Mouse (Mus musculus) heart, adult 2 months (tissue): Measurements from ENCODE around the gene Gm21663.
"Not testable (repeated sequence)": the region's sequence is repeated elsewhere in the genome, so short reads cannot be mapped to it uniquely, and the experiment has no call there.

Experiments
- CTCF ChIP-seq: fragments of 200-600 bp; IDR thresholded peaks from 2 replicates; pipeline ENCODE4 v1.8.1; 2022; ENCODE audit warnings: antibody characterized with exemption, mild to moderate bottlenecking, moderate library complexity
- EP300 ChIP-seq: fragments of 200-500 bp; IDR thresholded peaks from 2 replicates; pipeline ENCODE4 v1.6.1; 2011; ENCODE audit warnings: low read depth, low read length, control low read depth; ENCODE audit not compliant: insufficient read depth
- POLR2A ChIP-seq: fragments of 200-500 bp; IDR thresholded peaks from 2 replicates; pipeline ENCODE4 v1.6.1; 2011; ENCODE audit warnings: mild to moderate bottlenecking, low read depth, low read length, control low read depth; ENCODE audit not compliant: insufficient read depth

DNA sequence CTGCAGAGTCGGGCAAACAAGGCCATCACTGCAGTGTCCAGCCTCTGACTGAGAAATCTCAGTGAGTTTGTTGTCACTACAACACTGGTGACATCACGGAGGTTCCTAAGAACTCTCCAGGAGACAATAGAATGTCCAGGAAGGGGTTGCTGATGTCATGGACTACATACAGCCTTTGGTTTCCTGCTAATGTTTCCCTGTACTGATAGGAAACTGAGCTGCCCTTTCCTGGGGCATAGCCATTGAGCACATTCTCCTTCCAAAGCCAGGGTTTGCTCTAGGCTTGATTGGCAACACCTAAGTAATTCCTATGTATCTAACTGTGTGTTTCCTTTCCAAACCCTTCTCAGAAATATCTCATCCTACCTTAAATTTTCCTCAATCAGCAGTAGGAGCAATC is 30.4 kb upstream of the Gm21663 start, which contains the start of gene Gm21680:
- not testable (repeated sequence) for TF ChIP-seq CTCF, EP300, POLR2A
